Mouse (Mus musculus) E14TG2a.4 (cell line): ENCODE results near the gene Gpr137.

Experiments used
- CTCF ChIP-seq: conservative IDR thresholded peaks from 2 replicates; pipeline ENCODE4 v1.5.1; 2014; ENCODE audit warnings: low read length
- POU5F1 ChIP-seq: IDR thresholded peaks from 2 replicates; pipeline ENCODE4 v1.6.1; 2014; ENCODE audit warnings: low read length, borderline replicate concordance

GRCm38 (mm10) chr19:6985951-6986708 is 43.9 kb upstream of the Gpr137 start:
- TF ChIP-seq CTCF (no peak), POU5F1 (no peak)
